Mouse (Mus musculus) embryonic fibroblast, embryonic 13.5 days (primary cell): ENCODE measurements around the gene Top2b.

Source experiments
- CTCF ChIP-seq: IDR thresholded peaks from 2 replicates; pipeline ENCODE4 v1.5.1; 2011; ENCODE audit warnings: mild to moderate bottlenecking, control low read depth, low read length, moderate library complexity, borderline replicate concordance; ENCODE audit not compliant: insufficient read depth
- POLR2A ChIP-seq: IDR thresholded peaks from 2 replicates; pipeline ENCODE4 v1.6.1; 2011; ENCODE audit warnings: low read depth, mild to moderate bottlenecking, control low read depth, low read length, moderate library complexity

- TF ChIP-seq CTCF: no peak
- TF ChIP-seq POLR2A: peak; percentile 47
Measured at GRCm38 (mm10) chr14:16364161-16364831, 683 bp upstream of the Top2b start.
